Mouse (Mus musculus) layer of hippocampus, postnatal 14 days (tissue): ENCODE results near the gene Lexm. TPM values are rescaled to one million over a fixed set of nuclear protein-coding genes. Genes with fewer than 3 reads are reported as not detected.

Experiments
- DNase-seq, 2 experiments: peaks; one replicate each; pipeline ENCODE4 v3.0.0; 2021 to 2022; ENCODE audit warnings: low spot score in 2 of 2, mixed read lengths in 1 of 2
- total RNA-seq, 2 experiments: library from RNA; stranded (reverse); gene quantifications; 2 replicates each; pipeline ENCODE4 v1.2.3; 2021

Gene Lexm
- total RNA-seq, 2 experiments from 2014 or later, result not detected

- DNase-seq, result no peak
Measured at GRCm38 (mm10) chr4:106546896-106547295, 70.1 kb downstream of the Lexm start.

- DNase-seq, result no peak
Measured at GRCm38 (mm10) chr4:106545817-106546373, 71.1 kb downstream of the Lexm start.

- no peak for DNase-seq
Measured at GRCm38 (mm10) chr4:106542211-106542610, 74.8 kb downstream of the Lexm start.

- DNase-seq, result no peak
Measured at GRCm38 (mm10) chr4:106541491-106541890, 75.5 kb downstream of the Lexm start.

Other genes with a start within 250 kb of the Lexm start
- gene Pcsk9, start 152.9 kb downstream of the Lexm start, total RNA-seq, result under 1 TPM; 0.45 to 0.53 TPM
- under 1 TPM in 1 of 2 experiments, not detected in 1; 0.17 TPM for gene Bsnd, start 125.0 kb downstream of the Lexm start, total RNA-seq
- gene Dhcr24, start 56.2 kb downstream of the Lexm start, total RNA-seq, result 100 to 1,000 TPM in 1 of 2 experiments, 10 to 100 TPM in 1; 93.8 to 106 TPM
- under 1 TPM; 0.91 to 0.94 TPM for gene Ttc22, start 5.2 kb upstream of the Lexm start, total RNA-seq
- 1 to 10 TPM; 6.8 to 7.3 TPM for gene Pars2, start 33.8 kb upstream of the Lexm start, total RNA-seq
- 10 to 100 TPM; 38.7 to 41.3 TPM for gene Ttc4, start 61.7 kb upstream of the Lexm start, total RNA-seq
- 1 to 10 TPM; 1.5 to 2.1 TPM for gene Mroh7, start 113.7 kb upstream of the Lexm start, total RNA-seq
- gene Fam151a, start 116.6 kb upstream of the Lexm start, total RNA-seq, result not detected
- gene Acot11, start 187.8 kb upstream of the Lexm start, total RNA-seq, result 10 to 100 TPM; 43.7 to 53.3 TPM